Mouse (Mus musculus) kidney, adult 2 months (tissue): Measurements from ENCODE around the gene Lgi4. TPM values are rescaled to one million over a fixed set of nuclear protein-coding genes. Genes with fewer than 3 reads are reported as not detected.
A peak's percentile ranks its signal among the peaks of the same experiment; 100 is the strongest.

Source experiments
- DNase-seq: peaks from one replicate; pipeline ENCODE4 v3.0.0; 2021
- H3K27ac ChIP-seq: fragments of 200-500 bp; 2 replicates; pipeline ENCODE4 v1.5.1; 2012; ENCODE audit warnings: low read depth, low read length, control low read depth, inconsistent platforms; ENCODE audit not compliant: insufficient read depth
- H3K27me3 ChIP-seq: fragments of 200-500 bp; replicated peaks from 2 replicates; pipeline ENCODE4 v1.6.1; 2012; ENCODE audit warnings: mild to moderate bottlenecking, moderate library complexity, low read length, inconsistent platforms; ENCODE audit not compliant: control insufficient read depth, insufficient read depth
- H3K36me3 ChIP-seq: fragments of 200-500 bp; 2 replicates; pipeline ENCODE4 v1.6.1; 2012; ENCODE audit warnings: mild to moderate bottlenecking, moderate library complexity, low read length, inconsistent platforms; ENCODE audit not compliant: control insufficient read depth, insufficient read depth
- H3K4me1 ChIP-seq: fragments of 200-500 bp; 2 replicates; pipeline ENCODE4 v1.6.1; 2011; ENCODE audit warnings: low read length; ENCODE audit not compliant: control insufficient read depth, insufficient read depth
- H3K4me3 ChIP-seq: fragments of 200-500 bp; 2 replicates; pipeline ENCODE4 v1.5.1; 2011; ENCODE audit warnings: mild to moderate bottlenecking, low read depth, low read length, control low read depth; ENCODE audit not compliant: insufficient read depth
- CTCF ChIP-seq: fragments of 200-500 bp; conservative IDR thresholded peaks from 2 replicates; pipeline ENCODE4 v1.5.1; 2011; ENCODE audit warnings: low read depth, mild to moderate bottlenecking, control low read depth, low read length, moderate library complexity, mixed read lengths; ENCODE audit not compliant: insufficient read depth, insufficient read length
- POLR2A ChIP-seq: fragments of 200-500 bp; IDR thresholded peaks from one replicate; pipeline ENCODE4 v1.6.1; 2011; ENCODE audit warnings: low read depth, low read length, control low read depth
- WGBS: fragments of 180-500 bp; shearing (Covaris S2); methylation state at CpG from one replicate; pipeline ENCODE4 v1.1.7; 2018; 5-methylcytosine and 5-hydroxymethylcytosine counted together
- polyA plus RNA-seq: library from polyadenylated mRNA; depleted of rRNA; stranded (reverse); fragments of >200 nt; gene quantifications from 2 replicates; pipeline ENCODE4 v1.2.3, GENCODE M21; 2012

The Lgi4 gene
- polyA plus RNA-seq, 1 experiment = 0.99 TPM

DNA sequence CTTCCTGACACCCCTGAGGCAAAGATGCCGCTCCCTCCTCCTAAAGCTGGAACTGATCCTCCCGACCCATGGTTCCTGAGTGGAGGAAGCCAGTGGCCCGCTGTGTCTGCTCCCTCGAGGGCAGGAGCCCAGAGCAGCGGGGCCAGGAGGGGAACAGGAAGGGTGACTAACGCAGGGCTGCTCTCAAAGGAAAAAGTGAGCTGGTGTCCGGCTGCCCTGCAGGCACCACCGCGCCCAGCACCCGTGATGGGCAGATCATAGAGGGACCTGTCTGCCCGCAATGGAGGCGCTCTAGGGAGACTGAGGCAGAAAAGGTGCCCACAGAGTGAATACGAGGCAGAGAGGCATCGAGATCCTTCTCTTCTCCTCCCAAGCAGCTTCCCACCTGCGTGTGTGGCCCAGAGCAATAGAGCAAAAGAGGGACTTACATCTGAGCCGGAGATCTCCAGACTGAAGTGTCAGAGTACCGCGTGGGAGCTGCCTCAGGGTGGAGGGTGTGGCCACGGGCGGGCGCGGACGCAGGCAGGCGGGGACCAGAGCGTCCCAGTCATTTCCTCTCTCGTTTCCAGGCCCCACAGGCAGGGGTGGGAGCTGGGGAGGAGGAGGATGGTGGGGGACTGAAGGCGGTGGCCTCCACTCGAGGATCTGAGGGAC is 17.4 kb upstream of the Lgi4 start:
- Histone ChIP-seq H3K4me3 (peak overlapping the region; percentile 50), H3K27me3 (no peaks in the 10 kb centered on the region), H3K27ac (peak overlapping the region; percentile 61), H3K4me1 (no peaks in the 10 kb centered on the region), H3K36me3 (no peaks in the 10 kb centered on the region)
- TF ChIP-seq CTCF (no peak), POLR2A (no peak)
- DNase-seq = peak; percentile 72
- WGBS = 1% methylated on average over 28 of the region's 28 CpGs

DNA sequence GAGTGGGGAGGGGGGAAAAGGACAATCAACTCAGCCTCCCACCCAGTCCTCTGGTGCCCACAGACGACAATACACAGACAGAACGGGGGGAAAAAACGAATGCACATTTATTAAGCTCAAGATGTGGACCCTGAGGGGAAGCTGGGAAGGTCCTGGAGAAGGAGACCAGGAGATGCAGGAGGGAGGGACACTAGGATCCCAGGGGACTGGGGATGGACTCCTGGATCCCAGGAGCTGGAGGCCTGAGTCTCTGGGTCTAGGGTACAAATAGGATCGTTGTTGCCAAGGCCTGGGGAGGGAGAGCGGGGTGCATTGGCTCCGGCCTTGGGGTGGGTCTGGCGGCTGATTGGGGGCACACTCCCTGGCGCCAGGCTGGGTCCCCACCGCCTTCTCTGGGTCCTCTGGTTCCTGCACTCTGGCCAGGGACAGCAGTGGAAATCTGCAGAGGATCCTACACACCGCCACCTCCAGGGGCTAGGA is 16.7 kb upstream of the Lgi4 start, which contains the start of gene Fxyd5:
Fxyd5 (minus strand) TSS at position 51 of the 480 bp plus-strand sequence.
- DNase-seq = no peak
- Histone ChIP-seq H3K36me3 (no peaks in the 10 kb centered on the region), H3K4me3 (peak within 1 kb of the TSS; percentile 50), H3K27me3 (no peaks in the 10 kb centered on the region), H3K27ac (peak within 1 kb of the TSS; percentile 61), H3K4me1 (no peaks in the 10 kb centered on the region)
- TF ChIP-seq CTCF (no peak), POLR2A (no peak)
- WGBS = 43% methylated on average over 10 of the region's 10 CpGs

DNA sequence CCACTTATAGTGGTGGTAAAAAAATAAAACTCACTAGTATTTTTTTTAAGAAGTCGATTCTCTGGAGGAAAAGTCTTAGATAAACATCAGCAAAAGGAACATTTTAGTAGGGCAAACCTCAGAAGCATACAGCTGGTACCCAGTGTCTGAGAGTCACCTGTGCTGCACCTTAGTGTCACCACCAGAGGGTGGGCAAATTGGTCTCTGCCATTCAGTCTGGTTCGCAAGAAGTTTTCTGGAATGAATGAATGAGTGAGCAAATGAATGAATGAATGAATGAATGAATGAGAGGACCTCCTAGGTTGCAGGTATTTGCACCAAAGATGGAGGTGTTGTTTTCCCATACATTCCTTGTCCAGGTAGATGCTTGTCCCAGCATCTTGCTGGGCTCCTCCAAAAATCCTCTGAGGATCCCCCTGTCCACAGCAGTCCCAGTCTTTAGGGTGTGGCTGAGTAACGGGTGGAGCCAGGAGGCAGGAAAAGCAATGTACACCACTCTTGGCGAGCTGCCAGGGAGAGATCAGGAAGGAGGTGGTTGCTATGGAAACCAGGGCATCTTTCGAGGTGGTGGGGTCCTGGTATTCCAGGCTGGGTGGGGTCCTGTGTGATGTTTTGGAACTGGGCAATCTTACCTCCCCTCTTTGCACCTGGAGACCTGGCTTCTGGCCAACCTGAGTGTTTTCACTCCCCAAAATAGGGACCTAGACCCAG is 9.9 kb upstream of the Lgi4 start:
- H3K4me1 ChIP-seq = no peaks in the 10 kb centered on the region
- TF ChIP-seq POLR2A (no peak), CTCF (0 out of 2 replicates have a peak, but pooled peaks have one; percentile 3)
- no peak overlapping the region for H3K27ac ChIP-seq
- no peak for DNase-seq
- H3K36me3 ChIP-seq = no peaks in the 10 kb centered on the region
- H3K4me3 ChIP-seq = no peak overlapping the region
- 22% methylated on average over 5 of the region's 5 CpGs for WGBS
- no peaks in the 10 kb centered on the region for H3K27me3 ChIP-seq

DNA sequence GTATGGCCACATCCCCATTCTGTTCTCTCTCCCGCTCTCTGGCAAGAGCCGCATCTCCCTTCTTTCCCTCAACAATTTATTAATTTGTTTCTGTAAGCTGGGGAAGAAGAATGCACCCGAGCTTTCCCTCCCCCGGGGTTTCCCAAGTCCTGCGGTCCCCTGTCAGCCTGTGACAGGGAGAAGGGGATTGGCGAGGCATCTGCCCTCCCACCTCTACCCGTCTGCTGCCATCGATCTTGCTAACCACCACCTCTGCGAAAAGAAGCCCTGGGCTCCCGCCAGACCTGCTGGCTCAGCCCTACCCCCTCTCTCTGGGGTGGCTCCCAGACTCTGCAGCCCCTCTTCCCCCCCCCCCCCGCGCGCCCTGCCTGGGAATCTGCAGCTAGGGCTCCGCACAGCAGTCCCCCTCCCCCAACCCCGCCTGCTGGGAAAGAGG is 9.3 kb upstream of the Lgi4 start:
- DNase-seq = no peak
- TF ChIP-seq POLR2A (no peak), CTCF (no peak)
- Histone ChIP-seq H3K36me3 (no peaks in the 10 kb centered on the region), H3K4me3 (no peak overlapping the region), H3K4me1 (no peaks in the 10 kb centered on the region), H3K27ac (no peak overlapping the region), H3K27me3 (no peaks in the 10 kb centered on the region)
- 5% methylated on average over 12 of the region's 15 CpGs for WGBS

DNA sequence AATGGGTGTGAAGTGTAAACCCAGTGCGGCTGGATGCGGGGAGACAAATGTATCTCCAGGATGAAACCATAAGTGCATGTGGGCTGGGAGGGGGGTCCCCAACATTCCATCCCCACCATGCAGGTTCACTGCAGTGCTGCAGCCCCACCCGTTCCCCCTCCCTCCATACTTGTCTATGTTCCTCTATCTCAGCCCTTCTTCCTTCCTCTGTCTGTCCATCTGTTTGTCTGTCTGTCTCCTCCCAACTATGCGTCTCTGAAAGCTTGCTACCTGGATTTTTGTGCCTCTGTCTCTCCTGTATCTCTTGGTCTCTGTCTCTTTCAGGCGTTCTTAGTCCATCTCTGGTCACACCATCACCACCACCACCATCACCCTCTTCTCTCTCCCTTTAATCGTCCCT is 8.7 kb upstream of the Lgi4 start:
- no peak for DNase-seq
- Histone ChIP-seq H3K4me3 (no peak overlapping the region), H3K27me3 (no peaks in the 10 kb centered on the region), H3K4me1 (no peaks in the 10 kb centered on the region), H3K27ac (no peak overlapping the region), H3K36me3 (no peaks in the 10 kb centered on the region)
- no peak for TF ChIP-seq POLR2A
- 10% methylated on average over 6 of the region's 6 CpGs for WGBS

DNA sequence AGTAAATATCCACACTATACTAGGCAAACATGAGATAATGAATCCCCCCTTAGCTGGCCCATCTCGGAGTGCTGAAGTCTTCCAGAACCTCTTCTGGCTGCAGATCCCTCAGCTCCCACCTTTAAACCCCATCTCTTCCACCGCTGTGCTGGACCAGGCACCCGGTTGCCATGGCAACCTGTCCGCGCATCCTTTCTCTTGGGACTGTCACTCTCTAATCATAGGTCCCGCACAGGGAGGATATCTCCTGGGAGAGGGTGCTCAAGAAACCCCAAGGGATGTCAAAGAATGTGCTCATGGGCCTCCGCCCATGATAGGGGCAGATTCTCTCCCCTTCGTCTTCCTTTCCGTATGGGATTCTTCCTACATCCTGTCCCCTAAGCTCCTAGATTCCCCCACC is 8.2 kb upstream of the Lgi4 start:
- TF ChIP-seq POLR2A = no peak
- TF ChIP-seq CTCF = no peak
- Histone ChIP-seq H3K4me3 (no peak overlapping the region), H3K27me3 (no peaks in the 10 kb centered on the region), H3K4me1 (no peaks in the 10 kb centered on the region), H3K36me3 (no peaks in the 10 kb centered on the region), H3K27ac (no peak overlapping the region)
- WGBS = 8% methylated on average over 9 of the region's 9 CpGs
- no peak for DNase-seq

DNA sequence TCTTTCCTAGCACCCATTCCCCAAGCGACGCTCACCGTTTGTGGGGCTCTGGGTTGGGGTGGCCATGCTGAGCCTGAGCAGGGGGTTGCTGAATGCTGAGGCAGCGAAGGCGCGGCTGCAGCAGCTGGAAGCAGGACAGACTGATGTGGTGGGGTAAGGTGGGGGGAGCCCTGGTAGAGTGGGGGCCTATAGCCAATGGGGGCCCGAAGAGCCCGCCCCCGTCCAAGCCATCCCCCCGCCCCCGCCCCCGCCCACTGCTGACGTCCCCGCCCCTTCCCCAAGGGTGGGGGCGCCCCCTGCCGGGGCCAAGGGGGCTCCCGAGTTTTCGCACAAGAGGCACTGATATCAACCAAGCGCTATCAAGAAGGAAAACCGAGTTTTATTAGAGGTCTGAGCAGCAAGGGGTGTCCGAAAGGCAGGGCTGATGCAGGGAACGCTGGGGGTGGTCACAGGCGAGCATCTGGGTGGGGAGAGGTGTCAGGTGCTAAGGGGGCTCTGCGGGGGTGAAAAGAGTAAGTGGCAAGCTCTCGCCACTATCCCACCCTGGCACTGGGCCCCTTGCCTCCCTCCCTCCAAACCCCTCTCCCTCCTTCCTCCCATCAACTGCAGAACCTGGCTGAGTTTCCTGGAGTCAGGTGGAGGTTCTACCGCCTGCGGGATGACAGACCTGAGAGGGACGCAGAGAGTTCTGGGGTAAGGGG is 7.7 kb upstream of the Lgi4 start, which contains the start of gene Fxyd7:
Fxyd7 (minus strand) TSS at position 147 of the 701 bp plus-strand sequence.
- DNase-seq = no peak
- no peaks in the 10 kb centered on the region for H3K27me3 ChIP-seq
- TF ChIP-seq POLR2A = no peak
- no peak for TF ChIP-seq CTCF
- H3K27ac ChIP-seq = no peak within 1 kb of the TSS
- no peaks in the 10 kb centered on the region for H3K36me3 ChIP-seq
- H3K4me3 ChIP-seq = no peak within 1 kb of the TSS
- H3K4me1 ChIP-seq = no peaks in the 10 kb centered on the region
- WGBS = 5% methylated on average over 27 of the region's 28 CpGs
